Mouse (Mus musculus) CD4-positive, CD25-positive, alpha-beta regulatory T cell, adult 4 months (primary cell): ENCODE data around the gene Wdr43. TPM values are rescaled to one million over a fixed set of nuclear protein-coding genes. Genes with fewer than 3 reads are reported as not detected.

ENCODE experiments used
- ATAC-seq: one replicate; pipeline ENCODE4 v1.8.0; 2017
- polyA plus RNA-seq, 2 experiments: library from polyadenylated mRNA; unstranded; fragments of 100-300 nt; shearing (Covaris generic); gene quantifications; one replicate each; pipeline ENCODE4 v1.2.1; 2017

Gene Wdr43
- polyA plus RNA-seq, 2 experiments from 2014 or later, result 134 to 151 TPM

GRCm38 (mm10) chr17:71663491-71663890, 47.8 kb downstream of the Wdr43 start:
- ATAC-seq, result no peak

- ATAC-seq, result no peak
Measured at GRCm38 (mm10) chr17:71664172-71664571, 48.5 kb downstream of the Wdr43 start.

GRCm38 (mm10) chr17:71665201-71665600, 49.5 kb downstream of the Wdr43 start:
- no peak for ATAC-seq

GRCm38 (mm10) chr17:71669511-71669910, 53.8 kb downstream of the Wdr43 start:
- ATAC-seq, result no peak

GRCm38 (mm10) chr17:71671840-71672546, 56.3 kb downstream of the Wdr43 start:
- ATAC-seq, result no peak

- no peak for ATAC-seq
Measured at GRCm38 (mm10) chr17:71673092-71673491, 57.4 kb downstream of the Wdr43 start, which contains the start of gene Togaram2. TSS of gene Togaram2 (plus strand) at chr17:71673261.

GRCm38 (mm10) chr17:71673936-71674335, 58.2 kb downstream of the Wdr43 start:
- ATAC-seq, result no peak

- no peak for ATAC-seq
Measured at GRCm38 (mm10) chr17:71674886-71675285, 59.2 kb downstream of the Wdr43 start.

- no peak for ATAC-seq
Measured at GRCm38 (mm10) chr17:71681666-71682065, 66.0 kb downstream of the Wdr43 start.

GRCm38 (mm10) chr17:71682379-71682778, 66.7 kb downstream of the Wdr43 start:
- ATAC-seq, result no peak

- ATAC-seq, result no peak
Measured at GRCm38 (mm10) chr17:71683281-71683680, 67.6 kb downstream of the Wdr43 start.

GRCm38 (mm10) chr17:71684103-71684608, 68.5 kb downstream of the Wdr43 start:
- ATAC-seq, result no peak

GRCm38 (mm10) chr17:71687436-71687835, 71.7 kb downstream of the Wdr43 start:
- ATAC-seq, result no peak

- ATAC-seq, result no peak
Measured at GRCm38 (mm10) chr17:71689903-71690302, 74.2 kb downstream of the Wdr43 start.

- ATAC-seq, result no peak
Measured at GRCm38 (mm10) chr17:71691361-71691875, 75.7 kb downstream of the Wdr43 start.

- no peak for ATAC-seq
Measured at GRCm38 (mm10) chr17:71693313-71693712, 77.6 kb downstream of the Wdr43 start.

- no peak for ATAC-seq
Measured at GRCm38 (mm10) chr17:71693780-71694179, 78.1 kb downstream of the Wdr43 start.

- no peak for ATAC-seq
Measured at GRCm38 (mm10) chr17:71695151-71695550, 79.5 kb downstream of the Wdr43 start.

- ATAC-seq, result no peak
Measured at GRCm38 (mm10) chr17:71695716-71696315, 80.1 kb downstream of the Wdr43 start.

- no peak for ATAC-seq
Measured at GRCm38 (mm10) chr17:71696396-71696795, 80.7 kb downstream of the Wdr43 start.

- ATAC-seq, result no peak
Measured at GRCm38 (mm10) chr17:71697896-71698618, 82.4 kb downstream of the Wdr43 start.

GRCm38 (mm10) chr17:71698619-71698956, 82.9 kb downstream of the Wdr43 start:
- ATAC-seq, result no peak

- no peak for ATAC-seq
Measured at GRCm38 (mm10) chr17:71705113-71705512, 89.4 kb downstream of the Wdr43 start.
